Mouse (Mus musculus) forebrain, embryonic 14.5 days (tissue): ENCODE data around the gene Defb47. TPM values are rescaled to one million over a fixed set of nuclear protein-coding genes. Genes with fewer than 3 reads are reported as not detected.

Experiments
- polyA plus RNA-seq: library from polyadenylated mRNA; unstranded; fragments of >200 nt; fragmentation: Nextera tagmentation; extraction: Ambion mirVana; gene quantifications from 2 replicates; pipeline ENCODE4 v1.2.1, GENCODE M21; 2014

The Defb47 gene
- polyA plus RNA-seq, 1 experiment from 2014 or later, result not detected

Other genes starting within 250 kb of the Defb47 start
- gene Ints6, start 236.9 kb upstream of the Defb47 start, polyA plus RNA-seq, result 15.9 and 22.9 TPM in 2 replicates
- gene Wdfy2, start 160.4 kb upstream of the Defb47 start, polyA plus RNA-seq, result 9.2 and 10.0 TPM in 2 replicates
- not detected in 2 replicates for gene Defb48, start 13.6 kb upstream of the Defb47 start, polyA plus RNA-seq
- gene Defb43, start 13.7 kb downstream of the Defb47 start, polyA plus RNA-seq, result not detected in 2 replicates
- gene Defb42, start 48.9 kb downstream of the Defb47 start, polyA plus RNA-seq, result 0.48 TPM in 1 of 2 replicates, not detected in the other
- not detected in 2 replicates for gene Defb30, start 51.9 kb downstream of the Defb47 start, polyA plus RNA-seq